Mouse (Mus musculus): ENCODE results near the gene Gm20458. TPM values are rescaled to one million over a fixed set of nuclear protein-coding genes. Genes with fewer than 3 reads are reported as not detected.

Gm20458 gene
- total RNA-seq, 2 experiments from 2014 or later = 2.0 to 6.4 TPM

DNA sequence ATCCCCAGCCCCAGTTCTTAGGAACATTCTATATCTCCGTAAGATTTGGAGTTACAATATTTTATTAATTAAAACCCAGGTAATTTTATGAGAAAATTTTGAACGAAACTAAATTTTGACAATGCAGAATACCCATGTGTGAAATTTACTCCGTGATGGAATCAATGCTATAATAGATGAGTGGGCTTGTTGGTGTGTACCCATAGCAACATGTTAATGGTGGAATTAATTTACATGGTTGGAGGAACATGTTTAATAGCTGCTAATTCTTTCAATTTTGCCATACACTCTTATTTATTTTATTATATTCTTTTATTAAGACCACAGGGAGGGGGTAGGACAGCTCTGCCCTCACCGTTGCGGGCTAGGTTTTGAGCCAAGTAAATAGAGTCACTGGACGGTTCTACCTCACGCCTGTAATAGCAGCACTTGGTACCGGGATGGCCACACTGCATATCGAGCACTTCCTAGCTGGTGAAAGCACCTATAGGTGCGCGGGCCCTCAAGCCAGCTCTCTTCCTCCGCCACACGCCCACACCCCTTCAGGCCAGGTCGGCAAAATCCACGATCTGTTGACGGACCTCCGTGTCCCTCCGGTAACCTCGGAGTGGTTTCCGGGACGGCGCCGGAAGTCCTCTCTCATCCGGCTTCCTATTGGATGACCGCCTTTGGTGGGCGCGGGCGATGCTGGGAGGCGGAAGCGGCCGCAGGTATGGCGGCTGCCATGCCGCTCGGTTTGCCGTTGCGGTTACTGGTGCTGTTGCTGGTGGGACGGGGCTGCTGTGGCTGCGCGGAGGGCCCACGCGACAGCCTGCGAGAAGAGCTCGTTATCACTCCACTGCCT is 36.3 kb downstream of the Gm20458 start, which contains the start of gene Pigt:
Gene Pigt, plus strand, starts transcription at position 674 of the 844 bp plus-strand sequence.
- peak; percentile 90 to 92 for DNase-seq (ENCODE audit: low spot score in 2 of 2)

DNA sequence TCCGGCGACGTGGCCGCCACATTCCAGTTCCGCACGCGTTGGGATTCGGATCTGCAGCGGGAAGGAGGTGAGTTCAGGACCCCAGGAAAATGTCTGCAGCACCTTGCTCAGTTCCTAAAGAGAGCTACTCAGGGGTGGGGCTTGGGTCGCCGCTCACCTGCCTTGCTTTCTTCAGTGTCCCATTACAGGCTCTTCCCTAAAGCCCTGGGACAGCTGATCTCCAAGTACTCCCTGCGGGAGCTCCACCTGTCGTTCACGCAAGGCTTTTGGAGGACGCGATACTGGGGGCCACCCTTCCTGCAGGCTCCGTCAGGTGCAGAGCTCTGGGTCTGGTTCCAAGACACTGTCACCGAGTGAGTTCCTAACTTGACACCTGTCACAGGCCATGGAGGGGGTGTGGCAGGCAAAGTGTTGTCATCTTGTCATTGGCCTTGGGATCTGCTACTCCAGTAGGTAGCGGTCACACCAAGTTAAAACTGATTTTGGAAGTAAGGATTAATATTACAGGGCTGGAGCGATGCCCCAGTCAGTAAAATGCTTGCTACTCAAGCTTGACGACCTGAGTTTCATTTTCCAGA is 37.0 kb downstream of the Gm20458 start:
- no peak for DNase-seq (ENCODE audit: low spot score in 2 of 2)

DNA sequence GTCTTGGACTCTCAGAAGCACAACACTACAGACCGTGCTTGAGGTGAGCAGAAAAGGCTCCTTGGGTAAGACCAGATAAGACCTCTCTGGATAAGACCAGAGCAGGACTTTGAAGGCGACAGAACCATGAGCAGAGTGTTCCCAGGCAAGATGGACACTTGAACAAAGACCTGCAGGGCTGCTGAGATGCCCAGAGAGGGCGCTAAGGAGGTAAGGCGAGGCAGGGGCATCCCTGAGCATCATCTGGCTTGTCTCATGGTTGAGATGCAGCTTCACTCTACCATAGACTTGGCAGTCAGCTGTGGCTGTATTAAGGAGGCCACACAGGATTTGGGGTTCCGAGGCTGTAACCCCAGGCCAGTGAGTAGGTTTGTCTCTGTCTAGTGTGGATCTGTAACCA is 38.5 kb downstream of the Gm20458 start:
- no peak for DNase-seq (ENCODE audit: low spot score in 2 of 2)

DNA sequence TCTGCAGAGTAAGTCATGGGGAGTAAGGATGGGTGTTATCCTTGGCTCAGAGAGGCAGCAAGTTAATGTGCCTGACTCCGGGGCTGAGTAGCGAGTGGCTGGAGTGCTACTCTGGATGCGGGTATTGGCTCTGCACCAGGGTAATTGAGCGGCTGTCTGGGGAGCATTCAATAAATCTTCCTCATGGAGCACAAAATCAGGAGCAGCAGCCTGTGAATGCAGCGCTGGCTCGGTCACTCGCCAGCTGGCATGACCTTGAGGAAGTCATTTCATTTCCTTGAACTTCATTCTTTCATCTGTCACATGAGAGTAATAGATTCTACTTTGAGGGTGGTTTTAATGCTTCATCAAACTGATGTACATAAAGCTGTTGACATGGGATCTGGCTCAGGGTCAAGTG is 39.7 kb downstream of the Gm20458 start:
- DNase-seq (ENCODE audit: low spot score in 2 of 2) = no peak

DNA sequence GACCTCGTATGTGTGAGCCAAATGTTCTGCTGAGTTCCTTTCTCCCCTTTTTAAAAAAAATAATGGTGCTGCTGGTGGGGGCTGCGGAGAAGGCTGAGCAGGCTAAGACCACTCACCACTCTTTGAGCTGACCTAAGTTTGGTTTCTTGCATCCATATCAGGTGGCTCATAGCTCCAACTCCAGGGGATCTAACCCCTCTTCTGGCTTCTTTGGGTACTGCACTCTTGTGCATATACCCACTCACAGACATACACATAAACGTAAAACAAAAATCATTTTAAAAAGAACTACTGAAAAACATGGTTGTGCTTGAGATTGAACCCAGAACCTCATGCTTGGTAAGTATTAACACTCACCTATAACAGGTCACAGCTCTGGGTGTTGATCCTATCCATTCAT is 44.2 kb downstream of the Gm20458 start:
- no peak for DNase-seq (ENCODE audit: low spot score in 2 of 2)

DNA sequence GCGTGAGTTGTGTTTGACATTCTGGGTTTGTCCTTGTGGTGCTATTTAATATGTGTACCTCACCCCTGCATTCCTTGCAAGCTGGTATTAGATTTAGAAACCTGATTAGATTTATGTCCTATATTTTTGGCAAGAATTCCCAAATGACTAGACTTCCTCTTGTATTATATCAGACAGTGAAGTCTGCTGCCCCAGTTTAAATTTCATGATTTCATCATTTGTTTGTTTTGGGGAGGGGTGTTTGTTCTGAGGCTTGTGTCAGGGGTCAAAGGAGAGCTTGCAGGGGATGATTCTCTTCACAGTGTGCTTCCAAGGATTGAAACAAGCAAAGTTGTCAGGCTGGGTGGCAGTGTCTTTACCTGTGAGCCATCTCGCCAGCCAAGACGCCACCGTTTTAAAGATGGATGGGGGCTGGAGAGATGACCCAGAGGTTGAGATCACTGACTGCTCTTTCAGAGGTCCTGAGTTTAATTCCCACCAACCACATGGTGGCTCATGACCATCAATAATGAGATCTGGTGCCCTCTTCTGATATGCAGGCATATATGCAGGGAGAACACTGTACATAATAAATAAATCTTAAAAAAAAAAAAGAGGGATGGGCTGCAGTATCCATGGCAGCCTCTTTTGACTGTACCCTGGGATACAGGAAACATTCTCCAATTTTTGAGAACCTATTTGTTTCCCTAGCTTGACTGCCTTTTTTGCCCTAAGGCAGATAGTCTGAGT is 45.0 kb downstream of the Gm20458 start:
- no peak for DNase-seq (ENCODE audit: low spot score in 2 of 2)

DNA sequence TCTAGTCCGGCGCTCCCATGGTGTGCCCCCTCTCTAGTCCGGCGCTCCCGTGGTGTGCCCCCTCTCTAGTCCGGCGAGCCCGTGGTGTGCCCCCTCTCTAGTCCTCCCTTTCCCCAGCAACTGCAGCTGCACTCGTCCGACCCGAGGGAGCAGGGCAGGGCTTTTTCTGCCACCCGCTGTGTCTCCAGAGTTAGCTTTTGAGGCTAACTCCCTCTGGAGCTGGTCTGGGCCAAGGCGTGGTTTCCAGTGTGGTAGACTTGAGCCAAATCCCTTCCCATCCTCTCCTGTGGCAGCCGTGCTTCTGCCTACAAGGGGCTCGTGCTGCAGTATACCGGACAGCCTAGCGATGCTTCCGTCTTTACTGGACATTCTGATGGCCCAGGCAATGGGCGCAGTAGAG is 47.0 kb downstream of the Gm20458 start:
- no peak for DNase-seq (ENCODE audit: low spot score in 2 of 2)

DNA sequence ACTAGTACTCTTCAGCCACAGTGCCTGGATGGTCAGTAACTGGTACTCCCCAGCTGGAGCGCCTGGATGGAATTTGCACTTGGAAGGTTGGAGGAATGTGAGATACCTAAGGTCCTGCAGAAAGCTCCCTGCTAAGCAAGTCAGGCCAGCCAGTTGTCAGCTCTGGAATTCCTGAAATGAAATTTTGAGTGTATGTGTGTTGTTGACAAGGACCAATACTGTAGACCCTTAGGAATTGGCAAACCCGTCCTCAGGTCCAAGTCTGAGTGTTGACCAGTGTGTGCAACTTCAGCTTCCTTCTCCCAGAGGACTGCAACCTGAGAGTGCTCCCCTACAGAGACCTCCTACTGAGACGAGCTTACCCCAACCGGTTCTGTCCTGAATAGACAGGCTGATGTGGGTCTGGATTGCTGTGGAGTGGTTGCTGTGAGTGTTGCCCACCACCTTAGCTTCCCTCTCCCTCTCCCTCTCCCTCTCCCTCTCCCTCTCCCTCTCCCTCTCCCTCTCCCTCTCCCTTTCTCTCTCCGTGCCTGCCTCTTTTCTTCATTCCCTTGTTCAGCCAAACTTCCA is 49.9 kb downstream of the Gm20458 start:
- DNase-seq (ENCODE audit: low spot score in 2 of 2) = no peak

DNA sequence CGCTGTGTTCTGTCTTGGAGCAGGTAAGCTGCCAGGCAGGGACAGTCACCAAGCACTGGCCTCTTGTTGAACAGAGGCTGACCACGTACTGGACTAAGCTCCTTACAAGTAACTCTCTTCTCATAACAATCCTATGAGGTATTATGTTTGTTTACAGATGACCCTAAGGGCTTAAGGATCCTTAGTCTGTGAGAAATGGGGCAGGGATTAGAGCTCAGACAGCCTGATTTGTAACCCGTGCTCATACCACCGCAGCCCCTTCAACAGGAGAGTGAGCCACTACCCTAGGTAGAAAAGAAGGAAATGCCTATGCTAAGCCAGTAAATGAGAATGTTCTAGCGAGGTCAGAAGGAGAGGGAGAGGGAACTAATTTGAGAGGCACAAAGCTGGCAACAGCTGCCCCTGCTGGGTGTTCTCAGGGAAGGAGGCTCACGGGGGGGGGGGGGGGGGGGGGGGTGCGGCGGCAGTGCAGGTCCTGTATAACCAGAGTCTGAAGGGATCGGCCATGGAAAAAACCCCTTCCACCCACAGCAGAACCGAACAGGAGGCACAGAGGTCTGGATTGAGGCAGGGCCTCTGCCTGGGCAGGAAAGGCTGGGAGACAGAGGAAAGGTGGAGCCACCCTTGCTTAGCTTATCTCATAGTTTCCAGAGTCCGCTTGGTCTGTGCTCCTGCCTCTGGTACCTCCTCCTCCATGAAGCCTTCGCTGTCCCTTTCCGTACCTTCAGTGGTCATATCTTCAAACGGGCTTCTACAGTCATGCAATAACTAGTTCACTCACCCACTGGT is 51.5 kb downstream of the Gm20458 start:
- no peak for DNase-seq (ENCODE audit: low spot score in 2 of 2)

DNA sequence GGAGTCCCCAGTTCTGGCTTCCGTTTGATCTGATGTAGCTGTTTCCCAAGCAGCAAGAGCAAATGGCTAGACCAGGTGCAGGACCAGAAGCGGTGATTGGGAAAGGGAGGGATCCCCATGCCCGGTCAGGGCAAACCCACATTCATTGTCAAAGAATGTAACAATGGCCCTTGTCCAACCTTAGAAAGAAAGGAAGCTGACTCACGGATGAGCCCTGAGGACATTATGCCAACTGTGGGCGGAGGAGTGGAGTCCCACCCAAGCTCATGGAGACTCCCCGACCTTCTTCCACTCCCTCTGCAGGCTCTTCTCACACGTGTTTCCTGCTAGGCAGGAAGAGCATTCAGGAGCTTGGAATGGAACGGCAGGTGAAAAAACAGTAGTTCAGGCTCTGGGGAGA is 52.6 kb downstream of the Gm20458 start:
- no peak for DNase-seq (ENCODE audit: low spot score in 2 of 2)

DNA sequence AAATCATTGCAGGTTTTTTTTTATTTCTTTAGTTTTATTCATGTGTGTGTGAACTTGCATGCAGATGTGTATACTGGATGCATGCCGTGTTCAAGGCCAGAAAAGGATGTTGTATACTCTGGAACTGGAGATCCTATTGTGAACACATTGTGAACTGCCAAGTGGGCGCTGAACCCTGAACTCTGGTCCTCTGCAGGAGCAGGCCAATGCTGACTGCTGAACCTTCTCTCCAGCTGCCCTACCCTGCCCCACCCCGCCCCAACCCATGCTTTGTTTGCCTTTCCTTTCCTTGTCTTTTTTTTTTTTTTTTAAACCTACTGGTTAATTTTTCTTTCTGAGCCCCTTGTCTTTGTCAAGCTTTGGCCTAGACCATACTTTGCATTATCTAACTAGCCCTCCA is 54.1 kb downstream of the Gm20458 start:
- no peak for DNase-seq (ENCODE audit: low spot score in 2 of 2)

DNA sequence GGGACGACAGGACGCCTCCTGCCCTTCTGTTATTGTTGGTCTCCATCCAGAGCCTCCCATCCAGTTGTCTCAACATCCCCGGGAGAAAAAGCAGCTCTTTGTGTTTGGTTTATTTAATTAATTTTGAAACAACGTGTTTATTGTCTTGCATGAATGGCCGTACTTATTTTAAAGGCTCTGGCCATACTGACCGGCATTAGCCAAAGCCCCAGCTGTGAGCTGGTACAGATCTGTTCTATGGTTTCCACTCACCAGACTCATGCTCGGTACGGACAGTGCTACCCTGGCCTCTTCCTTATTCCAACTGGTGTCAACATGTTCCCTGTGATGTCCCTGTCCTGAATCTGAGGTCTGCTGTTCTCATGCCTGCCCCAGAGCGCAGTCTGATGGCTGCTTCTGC is 55.1 kb downstream of the Gm20458 start:
- DNase-seq (ENCODE audit: low spot score in 2 of 2) = no peak

DNA sequence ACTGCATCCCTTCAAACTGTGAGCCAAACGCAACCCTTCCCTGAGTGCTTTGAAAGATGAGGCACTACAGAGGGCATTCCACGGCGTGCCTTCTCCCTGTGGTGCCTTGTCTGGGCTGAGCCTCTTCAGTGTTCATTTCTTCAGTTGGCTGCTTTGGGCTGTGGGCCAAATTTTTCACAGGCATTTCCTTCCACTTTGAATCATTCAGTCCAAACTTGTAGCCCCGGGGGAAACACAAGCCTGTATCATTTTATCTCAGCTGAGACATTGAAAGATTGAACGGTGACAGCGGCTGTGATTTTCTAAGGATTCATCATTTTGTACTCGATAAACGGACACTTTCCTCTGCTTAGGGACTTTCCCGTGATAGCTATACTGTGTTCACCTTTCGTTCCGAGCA is 55.8 kb downstream of the Gm20458 start:
- DNase-seq (ENCODE audit: low spot score in 2 of 2) = no peak

DNA sequence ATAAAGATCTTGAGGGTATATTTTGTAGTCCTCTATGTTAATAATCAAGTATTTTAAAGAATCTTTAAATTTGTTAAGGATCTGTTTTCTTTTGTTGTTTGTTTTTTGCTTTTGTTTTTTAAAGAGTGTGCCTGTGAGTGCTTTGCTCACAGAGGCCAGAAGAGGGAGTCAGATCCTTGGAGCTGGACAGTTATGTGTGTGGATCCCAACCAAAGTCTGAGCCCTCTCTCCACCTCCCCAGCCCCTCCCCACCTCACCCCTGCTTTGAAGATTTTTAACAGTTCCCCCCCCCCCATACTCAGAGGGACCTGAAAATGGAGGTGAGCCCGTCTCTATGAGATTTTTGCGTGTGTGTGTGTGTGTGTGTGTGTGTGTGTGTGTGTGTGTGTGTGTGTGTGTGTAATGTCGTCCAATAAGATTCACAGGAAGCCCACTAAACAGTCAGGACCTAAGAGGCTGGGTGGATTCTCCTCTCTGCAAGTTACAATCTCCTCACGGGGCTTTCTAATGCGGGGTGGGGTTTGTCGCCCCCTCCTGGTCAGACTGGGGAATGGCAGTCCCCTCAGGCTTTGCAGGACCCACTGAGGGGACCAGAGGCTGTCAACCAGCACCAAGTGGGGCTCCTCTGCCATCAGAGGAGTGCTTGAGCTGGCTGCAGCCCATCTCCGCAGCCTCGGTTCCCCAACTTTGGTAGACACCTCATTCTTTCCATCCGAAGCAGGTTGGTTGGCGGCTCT is 56.9 kb downstream of the Gm20458 start:
- DNase-seq (ENCODE audit: low spot score in 2 of 2) = peak in 1 of 2 experiments; percentile 48

DNA sequence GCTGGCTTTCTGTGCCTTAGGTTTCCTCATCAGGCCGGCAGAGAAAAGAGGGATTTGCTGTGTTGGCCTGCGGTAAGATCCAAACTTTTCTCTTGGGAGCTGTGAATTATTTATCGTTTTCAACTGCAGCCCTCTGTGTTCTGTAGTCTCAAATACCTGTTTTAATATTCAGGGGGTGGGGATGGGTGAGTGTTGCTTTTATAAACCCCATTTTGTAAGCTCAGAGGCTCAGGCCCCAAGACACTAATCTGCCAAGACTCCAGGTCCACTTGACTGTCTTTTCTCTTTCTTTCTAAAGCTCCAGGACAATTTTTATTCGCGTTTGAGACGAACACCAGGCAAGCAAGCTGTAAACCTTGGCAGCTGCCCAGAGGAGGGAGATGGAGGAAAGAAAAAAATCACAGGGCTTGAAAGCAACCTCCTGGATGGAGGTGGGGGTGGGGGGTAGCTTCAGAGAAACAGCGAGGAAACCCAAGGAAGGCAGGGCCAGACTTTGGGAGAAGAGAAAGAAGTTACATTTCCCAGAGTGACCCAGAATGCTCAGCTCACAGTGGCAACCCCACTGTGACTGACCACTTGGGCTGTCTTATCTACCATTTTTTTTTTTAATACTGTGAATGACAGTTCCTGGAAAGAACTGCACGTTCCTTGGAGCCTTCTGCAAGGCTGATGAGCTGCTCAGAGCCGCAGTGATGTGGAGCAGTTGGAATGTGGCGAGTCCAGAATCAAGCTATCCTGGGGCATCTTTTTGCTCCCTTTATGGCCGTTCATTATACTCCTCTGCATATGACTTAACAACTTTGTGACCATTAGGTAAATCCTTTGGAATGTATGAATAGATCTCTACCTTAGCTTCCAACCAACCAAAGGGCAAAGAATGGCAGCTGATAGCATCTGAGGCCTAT is 57.8 kb downstream of the Gm20458 start:
- no peak for DNase-seq (ENCODE audit: low spot score in 2 of 2)

DNA sequence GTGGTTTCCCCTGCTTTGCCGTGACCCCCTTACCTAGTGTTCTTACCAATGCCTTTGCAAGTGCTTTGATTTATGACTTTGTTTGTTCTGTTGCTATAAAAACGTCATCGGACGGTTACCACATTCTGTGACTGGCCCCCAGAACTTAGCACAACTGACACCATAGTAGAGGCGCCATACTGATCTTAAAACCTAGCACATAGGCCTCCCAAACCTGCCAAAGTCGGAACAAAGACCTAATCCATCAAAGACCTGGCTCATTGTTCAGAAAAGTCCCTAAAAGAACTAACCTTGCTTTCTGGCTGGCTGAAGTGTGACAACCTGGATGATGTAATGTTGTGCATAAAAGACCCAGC is 58.4 kb downstream of the Gm20458 start:
- DNase-seq (ENCODE audit: low spot score in 2 of 2) = no peak

DNA sequence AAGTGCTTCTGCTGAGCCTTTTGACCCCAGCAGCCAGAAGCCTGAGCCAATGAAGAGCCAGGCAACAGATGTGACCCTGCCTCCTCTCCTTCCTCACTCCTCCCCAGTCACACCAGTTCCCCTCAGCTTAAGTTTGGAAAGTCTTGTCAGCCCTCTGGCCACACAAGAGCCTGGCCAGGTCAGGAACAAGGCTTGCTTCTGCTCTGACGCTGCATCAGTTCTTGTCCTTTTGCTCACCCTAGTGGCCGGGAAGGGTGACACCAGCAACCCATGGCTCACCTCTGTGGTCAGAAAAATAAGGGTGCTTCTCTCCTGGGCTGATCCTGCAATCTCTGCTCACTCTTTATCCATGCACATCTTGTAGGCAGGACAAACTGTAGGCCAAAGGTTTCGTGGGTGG is 60.0 kb downstream of the Gm20458 start:
- DNase-seq (ENCODE audit: low spot score in 2 of 2) = peak; percentile 16 to 23

DNA sequence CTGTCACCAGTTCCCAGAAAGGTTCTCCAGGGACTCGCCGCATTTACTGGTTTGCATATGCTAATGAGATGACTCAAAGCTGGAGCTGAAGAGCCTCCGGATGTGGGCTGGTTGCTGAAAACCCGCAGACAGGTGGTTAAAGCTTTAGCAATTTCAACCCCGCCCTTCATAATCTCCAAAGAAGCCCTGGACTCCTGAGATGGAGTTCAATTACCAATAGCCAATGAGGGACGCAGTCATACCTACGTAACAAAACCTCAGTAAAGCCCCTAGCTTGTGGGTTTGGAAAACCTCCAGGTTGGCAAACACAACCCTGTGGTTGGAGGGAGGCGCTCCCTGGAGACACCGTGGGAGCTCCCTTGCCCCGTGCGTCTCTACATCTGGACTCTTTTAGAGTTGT is 61.1 kb downstream of the Gm20458 start:
- peak in 1 of 2 experiments; percentile 18 for DNase-seq (ENCODE audit: low spot score in 2 of 2)

DNA sequence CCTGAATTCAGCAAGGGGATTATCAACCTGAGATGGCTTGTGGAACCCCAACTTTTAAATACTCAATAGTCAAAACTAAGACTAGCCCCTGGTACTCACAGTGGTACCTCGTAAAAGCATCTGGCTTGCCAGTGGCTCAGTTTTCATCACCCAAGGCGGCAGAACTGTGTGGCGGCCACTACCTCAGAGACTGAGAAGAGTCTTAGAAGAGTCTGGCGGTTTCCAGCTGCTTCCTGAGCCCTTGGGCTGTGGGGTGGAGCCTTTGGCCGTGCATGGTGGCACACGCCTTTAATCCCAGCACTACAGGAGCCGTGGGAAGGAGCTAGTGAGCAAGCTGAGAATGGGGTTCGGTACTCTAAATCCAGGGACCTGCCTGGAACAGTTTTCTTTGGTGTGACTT is 61.5 kb downstream of the Gm20458 start:
- DNase-seq (ENCODE audit: low spot score in 2 of 2) = no peak

All from left cerebral cortex, adult 18-20 months (tissue).